Mouse (Mus musculus) heart, embryonic 15.5 days (tissue): ENCODE results near the gene Pdk1. TPM values are rescaled to one million over a fixed set of nuclear protein-coding genes. Genes with fewer than 3 reads are reported as not detected.
"Not testable (repeated sequence)": the region's sequence is repeated elsewhere in the genome, so short reads cannot be mapped to it uniquely, and the experiment has no call there.

Source experiments
- ATAC-seq: fragments of 200-750 bp; cut with Nextera tagmentation; replicated peaks from 2 replicates; pipeline ENCODE4 v1.8.0; 2017; ENCODE audit warnings: low read depth, moderate TSS enrichment; ENCODE audit not compliant: insufficient number of reproducible peaks, insufficient read depth, low FRiP score
- H3K27ac ChIP-seq: fragments of 300-500 bp; sonication (generic); 2 replicates; pipeline ENCODE4 v1.5.1; 2015; ENCODE audit warnings: mild to moderate bottlenecking, inconsistent platforms
- H3K27me3 ChIP-seq: fragments of 300-500 bp; sonication (generic); 2 replicates; pipeline ENCODE4 v1.6.1; 2015; ENCODE audit warnings: inconsistent platforms
- H3K36me3 ChIP-seq: fragments of 300-500 bp; sonication (generic); 2 replicates; pipeline ENCODE4 v1.6.1; 2015; ENCODE audit warnings: mild to moderate bottlenecking, inconsistent platforms
- H3K4me1 ChIP-seq: fragments of 300-500 bp; sonication (generic); replicated peaks from 2 replicates; pipeline ENCODE4 v1.6.1; 2015; ENCODE audit warnings: inconsistent platforms
- H3K4me2 ChIP-seq: fragments of 300-500 bp; sonication (generic); 2 replicates; pipeline ENCODE4 v1.6.1; 2015; ENCODE audit warnings: inconsistent platforms, mild to moderate bottlenecking, moderate library complexity
- H3K4me3 ChIP-seq: fragments of 300-500 bp; sonication (generic); 2 replicates; pipeline ENCODE4 v1.5.1; 2015; ENCODE audit warnings: mild to moderate bottlenecking, inconsistent platforms
- H3K9ac ChIP-seq: fragments of 300-500 bp; sonication (generic); 2 replicates; pipeline ENCODE4 v1.6.1; 2015; ENCODE audit warnings: mild to moderate bottlenecking, inconsistent platforms
- H3K9me3 ChIP-seq: fragments of 300-500 bp; sonication (generic); replicated peaks from 2 replicates; pipeline ENCODE4 v1.6.1; 2016; ENCODE audit warnings: inconsistent platforms
- WGBS: fragments of 180-500 bp; shearing (Covaris S2); methylation state at CpG from one replicate; pipeline ENCODE4 v1.1.7; 2015; ENCODE audit warnings: mixed read lengths; 5-methylcytosine and 5-hydroxymethylcytosine counted together
- polyA plus RNA-seq: library from polyadenylated mRNA; unstranded; fragments of >200 nt; fragmentation: Nextera tagmentation; extraction: Ambion mirVana; gene quantifications from 2 replicates; pipeline ENCODE4 v1.2.1, GENCODE M21; 2015

Pdk1 gene
- polyA plus RNA-seq, 1 experiment from 2014 or later: 97.9 TPM

DNA sequence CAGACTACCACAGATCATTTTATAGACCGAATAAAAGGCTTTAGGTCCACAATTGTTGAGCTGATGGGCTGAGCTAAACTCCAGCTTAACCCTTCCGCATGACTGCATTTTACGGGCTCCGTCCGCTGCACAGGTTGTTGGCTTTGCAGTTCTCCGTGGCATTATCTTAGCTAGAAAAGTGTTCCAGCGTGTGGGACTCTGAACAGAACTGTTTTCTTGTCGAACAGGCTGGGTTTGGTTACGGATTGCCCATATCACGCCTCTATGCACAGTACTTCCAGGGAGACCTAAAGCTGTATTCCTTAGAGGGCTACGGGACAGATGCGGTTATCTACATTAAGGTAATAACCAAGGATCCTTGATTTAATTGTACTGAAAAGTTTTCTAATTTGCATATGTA lies 24.4 kb downstream of the Pdk1 start:
- Histone ChIP-seq H3K36me3 (peaks cover 40% of the 10 kb centered on the region), H3K4me2 (no peak overlapping the region), H3K4me1 (peaks cover 13% of the 10 kb centered on the region), H3K27ac (no peak overlapping the region), H3K27me3 (no peaks in the 10 kb centered on the region), H3K9ac (no peak overlapping the region), H3K4me3 (no peak overlapping the region), H3K9me3 (no peaks in the 10 kb centered on the region)
- WGBS: 85% methylated on average over 12 of the region's 12 CpGs
- ATAC-seq: no peak

DNA sequence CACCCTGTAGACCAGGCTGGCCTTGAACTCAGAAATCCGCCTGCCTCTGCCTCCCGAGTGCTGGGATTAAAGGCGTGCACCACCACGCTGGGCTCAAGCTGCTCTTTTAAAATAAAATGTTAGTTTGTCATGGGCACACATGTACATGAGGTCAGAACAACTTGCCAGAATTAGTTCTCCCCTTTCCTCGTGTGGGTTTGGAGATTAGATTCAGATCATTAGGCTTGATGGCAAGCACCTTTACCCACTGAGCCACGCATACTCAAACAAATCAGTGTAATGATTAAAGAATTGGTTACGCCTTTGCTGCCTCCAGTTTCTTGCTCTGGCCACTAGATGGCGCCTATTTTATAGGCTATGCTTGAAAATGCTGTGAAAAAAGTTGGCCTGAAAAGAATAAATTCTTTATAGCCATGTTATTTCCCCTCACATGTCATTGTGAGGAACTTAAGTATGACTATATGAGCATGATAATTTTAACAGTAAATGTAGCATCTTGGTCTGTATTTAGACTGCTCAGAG lies 25.4 kb downstream of the Pdk1 start:
- no peak for ATAC-seq
- Histone ChIP-seq H3K9ac (no peak overlapping the region), H3K4me2 (no peak overlapping the region), H3K27ac (no peak overlapping the region), H3K4me1 (peaks cover 13% of the 10 kb centered on the region), H3K9me3 (no peaks in the 10 kb centered on the region), H3K4me3 (no peak overlapping the region), H3K36me3 (peaks cover 33% of the 10 kb centered on the region), H3K27me3 (no peaks in the 10 kb centered on the region)
- 52% methylated on average over 8 of the region's 8 CpGs for whole genome bisulfite sequencing

GRCm38 (mm10) chr2:71899886-71900285 lies 26.9 kb downstream of the Pdk1 start:
- Histone ChIP-seq H3K4me1 (peaks cover 13% of the 10 kb centered on the region), H3K9ac (no peak overlapping the region), H3K36me3 (peaks cover 27% of the 10 kb centered on the region), H3K9me3 (no peaks in the 10 kb centered on the region), H3K4me2 (no peak overlapping the region), H3K27me3 (no peaks in the 10 kb centered on the region), H3K27ac (no peak overlapping the region), H3K4me3 (no peak overlapping the region)
- ATAC-seq: no peak
- WGBS: 55% methylated on average over 15 of the region's 15 CpGs

- no peak overlapping the region for H3K27ac ChIP-seq
- no peak overlapping the region for H3K4me2 ChIP-seq
- no peak overlapping the region for H3K4me3 ChIP-seq
- H3K27me3 ChIP-seq: no peaks in the 10 kb centered on the region
- peaks cover 8% of the 10 kb centered on the region for H3K36me3 ChIP-seq
- H3K4me1 ChIP-seq: peaks cover 13% of the 10 kb centered on the region
- no peak overlapping the region for H3K9ac ChIP-seq
- no peak for ATAC-seq
- no peaks in the 10 kb centered on the region for H3K9me3 ChIP-seq
- WGBS: 73% methylated on average over 7 of the region's 7 CpGs
Measured at GRCm38 (mm10) chr2:71905154-71905553, 32.1 kb downstream of the Pdk1 start.

GRCm38 (mm10) chr2:71906356-71906755 lies 33.3 kb downstream of the Pdk1 start:
- WGBS: 91% methylated on average over 8 of the region's 8 CpGs

DNA sequence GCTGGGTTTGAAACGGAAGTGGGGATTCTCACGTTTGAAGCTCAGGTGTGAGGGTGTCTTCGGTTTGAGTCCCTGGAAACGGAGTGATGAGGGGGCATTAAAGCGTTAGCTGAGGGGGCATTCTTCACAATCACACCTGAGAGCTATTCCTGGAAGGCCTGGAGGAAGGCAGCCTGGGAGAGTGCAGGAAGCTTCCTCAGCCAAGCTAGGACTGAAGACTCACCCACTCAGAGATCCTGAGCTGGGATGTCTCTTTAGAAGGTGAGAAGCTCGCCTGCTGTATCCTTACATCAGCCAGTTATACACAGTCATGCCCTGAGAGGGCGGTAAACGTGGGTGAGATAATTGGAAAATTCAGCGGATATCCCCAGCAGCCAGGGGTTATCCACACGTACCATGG lies 40.9 kb downstream of the Pdk1 start:
- no peaks in the 10 kb centered on the region for H3K27me3 ChIP-seq
- H3K27ac ChIP-seq: no peak overlapping the region
- H3K4me3 ChIP-seq: no peak overlapping the region
- no peak for ATAC-seq
- no peaks in the 10 kb centered on the region for H3K4me1 ChIP-seq
- 64% methylated on average over 10 of the region's 10 CpGs for WGBS
- H3K36me3 ChIP-seq: no peaks in the 10 kb centered on the region
- no peak overlapping the region for H3K4me2 ChIP-seq
- no peaks in the 10 kb centered on the region for H3K9me3 ChIP-seq
- no peak overlapping the region for H3K9ac ChIP-seq

More at GRCm38 (mm10) chr2:71906356-71906755, 33.3 kb downstream of the Pdk1 start:
- not testable (repeated sequence) for H3K27ac ChIP-seq, ATAC-seq, H3K27me3 ChIP-seq, H3K4me3 ChIP-seq, H3K4me2 ChIP-seq, H3K9me3 ChIP-seq, H3K4me1 ChIP-seq, H3K36me3 ChIP-seq, H3K9ac ChIP-seq

- no peaks in the 10 kb centered on the region for H3K27me3 ChIP-seq
- no peaks in the 10 kb centered on the region for H3K36me3 ChIP-seq
- H3K27ac ChIP-seq: no peak overlapping the region
- ATAC-seq: no peak
- no peaks in the 10 kb centered on the region for H3K4me1 ChIP-seq
- no peak overlapping the region for H3K4me3 ChIP-seq
- H3K4me2 ChIP-seq: no peak overlapping the region
- H3K9ac ChIP-seq: no peak overlapping the region
- 55% methylated on average over 11 of the region's 11 CpGs for WGBS
- H3K9me3 ChIP-seq: no peaks in the 10 kb centered on the region
Measured at GRCm38 (mm10) chr2:71919227-71919647, 46.2 kb downstream of the Pdk1 start.

GRCm38 (mm10) chr2:71924931-71925330 lies 51.9 kb downstream of the Pdk1 start:
- not testable (repeated sequence) for ATAC-seq, H3K27ac ChIP-seq, H3K27me3 ChIP-seq, H3K4me3 ChIP-seq, H3K9me3 ChIP-seq, H3K4me1 ChIP-seq, H3K36me3 ChIP-seq, H3K9ac ChIP-seq, H3K4me2 ChIP-seq
- 80% methylated on average over 2 of the region's 2 CpGs for WGBS

DNA sequence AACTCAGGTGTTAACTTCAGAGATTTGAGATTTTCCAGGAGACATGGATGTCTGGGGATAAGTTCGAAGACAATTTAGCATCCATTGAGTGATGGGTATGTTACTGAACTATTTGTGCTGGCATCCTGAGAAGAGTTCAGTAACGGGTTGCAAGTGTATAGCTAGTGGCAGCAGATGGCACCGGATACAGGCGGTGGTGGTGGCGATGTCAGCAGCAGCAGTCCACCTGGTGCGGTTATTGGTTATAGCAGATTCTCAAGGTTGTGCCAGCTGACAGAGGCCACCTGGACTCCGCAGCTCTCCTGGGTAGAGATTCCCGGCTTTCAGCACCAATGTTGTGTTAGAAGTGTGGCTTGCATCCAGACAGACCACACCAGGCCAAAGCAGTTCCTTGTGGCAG lies 61.0 kb downstream of the Pdk1 start:
- Histone ChIP-seq H3K27me3 (no peaks in the 10 kb centered on the region), H3K36me3 (no peaks in the 10 kb centered on the region), H3K4me2 (no peak overlapping the region), H3K4me3 (no peak overlapping the region), H3K27ac (no peak overlapping the region), H3K9ac (no peak overlapping the region), H3K4me1 (peaks cover 11% of the 10 kb centered on the region), H3K9me3 (no peaks in the 10 kb centered on the region)
- WGBS: 88% methylated on average over 8 of the region's 8 CpGs
- ATAC-seq: no peak

- WGBS: 86% methylated on average over 1 of the region's 1 CpGs
Measured at GRCm38 (mm10) chr2:71936711-71937110, 63.7 kb downstream of the Pdk1 start.

DNA sequence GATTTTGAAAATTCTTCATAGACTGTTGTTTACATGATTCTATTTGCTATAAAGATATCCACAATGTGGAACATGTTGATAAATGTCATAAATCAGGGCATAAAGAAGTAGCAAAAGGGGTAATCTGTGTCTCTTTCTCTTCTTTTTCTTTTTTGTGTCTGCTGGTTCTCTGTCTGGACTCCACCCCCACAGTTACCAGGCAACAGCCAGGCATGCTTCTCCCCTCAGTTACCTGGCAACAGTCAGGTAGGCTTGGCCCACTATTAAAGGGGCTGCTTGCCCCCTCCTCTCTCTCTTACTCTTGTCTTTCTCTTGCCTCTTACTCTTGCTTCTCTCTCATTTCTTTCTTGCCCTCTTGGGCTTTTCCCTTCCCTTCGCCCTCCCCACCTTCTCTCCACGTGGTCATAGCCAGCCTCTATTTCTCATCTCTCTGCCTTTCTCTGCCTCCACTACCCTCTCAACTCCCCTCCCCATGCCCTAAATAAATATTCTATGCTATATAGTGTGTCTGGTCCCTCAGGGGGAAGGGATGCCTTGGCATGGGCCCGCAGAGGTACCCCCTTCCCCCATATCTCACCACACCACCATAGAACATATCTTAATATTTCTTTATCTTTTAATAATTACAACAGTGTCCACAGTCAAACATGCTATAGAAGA lies 64.8 kb downstream of the Pdk1 start:
- WGBS: 84% methylated on average over 3 of the region's 3 CpGs
- no peak overlapping the region for H3K4me3 ChIP-seq
- H3K36me3 ChIP-seq: no peaks in the 10 kb centered on the region
- H3K9me3 ChIP-seq: no peaks in the 10 kb centered on the region
- H3K27me3 ChIP-seq: no peaks in the 10 kb centered on the region
- H3K4me2 ChIP-seq: no peak overlapping the region
- ATAC-seq: no peak
- H3K4me1 ChIP-seq: peaks cover 13% of the 10 kb centered on the region
- no peak overlapping the region for H3K9ac ChIP-seq
- no peak overlapping the region for H3K27ac ChIP-seq

More at GRCm38 (mm10) chr2:71936711-71937110, 63.7 kb downstream of the Pdk1 start:
- no peak overlapping the region for H3K9ac ChIP-seq
- H3K9me3 ChIP-seq: no peaks in the 10 kb centered on the region
- H3K4me3 ChIP-seq: no peak overlapping the region
- H3K27me3 ChIP-seq: no peaks in the 10 kb centered on the region
- H3K4me1 ChIP-seq: peaks cover 14% of the 10 kb centered on the region
- no peak overlapping the region for H3K4me2 ChIP-seq
- no peaks in the 10 kb centered on the region for H3K36me3 ChIP-seq
- ATAC-seq: no peak
- H3K27ac ChIP-seq: no peak overlapping the region
